Mouse (Mus musculus) left cerebral cortex, adult 11 months (tissue): Measurements from ENCODE around the gene Acacb.

ENCODE experiments used
- DNase-seq: peaks from one replicate; pipeline ENCODE4 v3.0.0; 2022; ENCODE audit warnings: low spot score

Gene Acacb

GRCm38 (mm10) chr5:114135516-114135915 lies 10.8 kb upstream of the Acacb start:
- no peak for DNase-seq

GRCm38 (mm10) chr5:114137481-114138276 lies 8.7 kb upstream of the Acacb start:
- no peak for DNase-seq

GRCm38 (mm10) chr5:114138277-114139164 lies 7.8 kb upstream of the Acacb start:
- DNase-seq, result no peak

GRCm38 (mm10) chr5:114139175-114139574 lies 7.2 kb upstream of the Acacb start:
- DNase-seq, result peak; percentile 58

GRCm38 (mm10) chr5:114147043-114147972 lies 973 bp downstream of the Acacb start:
- no peak for DNase-seq

GRCm38 (mm10) chr5:114152359-114153092 lies 6.2 kb downstream of the Acacb start:
- no peak for DNase-seq

- no peak for DNase-seq
These were observed 7.2 kb downstream of the Acacb start for GRCm38 (mm10) chr5:114153490-114153889.

GRCm38 (mm10) chr5:114154765-114155164 lies 8.4 kb downstream of the Acacb start:
- DNase-seq, result no peak

GRCm38 (mm10) chr5:114155168-114155933 lies 9.0 kb downstream of the Acacb start:
- no peak for DNase-seq

GRCm38 (mm10) chr5:114157236-114157635 lies 10.9 kb downstream of the Acacb start:
- DNase-seq, result no peak

GRCm38 (mm10) chr5:114161424-114161823 lies 15.1 kb downstream of the Acacb start:
- no peak for DNase-seq

- no peak for DNase-seq
These were observed 15.9 kb downstream of the Acacb start for GRCm38 (mm10) chr5:114162106-114162815.

- no peak for DNase-seq
These were observed 16.9 kb downstream of the Acacb start for GRCm38 (mm10) chr5:114163117-114163696.

GRCm38 (mm10) chr5:114170345-114170744 lies 24.0 kb downstream of the Acacb start:
- no peak for DNase-seq

- DNase-seq, result no peak
These were observed 26.6 kb downstream of the Acacb start for GRCm38 (mm10) chr5:114172936-114173335.

- no peak for DNase-seq
These were observed 27.1 kb downstream of the Acacb start for GRCm38 (mm10) chr5:114173458-114173857.

- no peak for DNase-seq
These were observed 27.7 kb downstream of the Acacb start for GRCm38 (mm10) chr5:114173877-114174581.

GRCm38 (mm10) chr5:114174639-114175038 lies 28.3 kb downstream of the Acacb start:
- DNase-seq, result no peak
